Mouse (Mus musculus): ENCODE measurements around the gene A630095N17Rik. TPM values are rescaled to one million over a fixed set of nuclear protein-coding genes. Genes with fewer than 3 reads are reported as not detected.

The A630095N17Rik gene
- not detected in 2 replicates for polyA plus RNA-seq (2012; rRNA removed)

GRCm38 (mm10) chr1:75231664-75232152 lies at the start of gene A630095N17Rik:
TSS of gene A630095N17Rik (minus strand) at chr1:75232102.

GRCm38 (mm10) chr1:75278228-75278627 lies 46.3 kb upstream of the A630095N17Rik start, which contains the start of gene Resp18:
TSS of gene Resp18 (minus strand) at chr1:75278415.

GRCm38 (mm10) chr1:75264091-75264880 lies 32.4 kb upstream of the A630095N17Rik start, which contains the start of gene Ptprn:
TSS of gene Ptprn (minus strand) at chr1:75264502.

GRCm38 (mm10) chr1:75236117-75237050 lies 4.5 kb upstream of the A630095N17Rik start, which contains the start of gene Dnajb2:
TSS of gene Dnajb2 (plus strand) at chr1:75236406.

GRCm38 (mm10) chr1:75219531-75219930 lies 12.4 kb downstream of the A630095N17Rik start, which contains the start of gene Tuba4a:
TSS of gene Tuba4a (minus strand) at chr1:75219865.

GRCm38 (mm10) chr1:75210136-75211087 lies 21.5 kb downstream of the A630095N17Rik start, which contains the start of the genes Glb1l and Stk16:
TSS of gene Glb1l (minus strand) at chr1:75210813.
TSS of gene Stk16 (plus strand) at chr1:75210838.

GRCm38 (mm10) chr1:75191622-75192402 lies 40.1 kb downstream of the A630095N17Rik start, which contains the start of the genes Ankzf1 and Atg9a:
TSS of gene Ankzf1 (plus strand) at chr1:75192151.
TSS of gene Atg9a (minus strand) at chr1:75192196.

GRCm38 (mm10) chr1:75180105-75180590 lies 51.8 kb downstream of the A630095N17Rik start, which contains the start of gene Abcb6:
TSS of gene Abcb6 (minus strand) at chr1:75180392.

Other genes starting within 250 kb of the A630095N17Rik start
- 1.7 and 2.4 TPM in 2 replicates for gene Nhej1, start 106.9 kb downstream of the A630095N17Rik start, polyA plus RNA-seq (2012; rRNA removed)
- gene Slc23a3, start 98.2 kb downstream of the A630095N17Rik start, polyA plus RNA-seq (2012; rRNA removed), result 0.03 and 0.05 TPM in 2 replicates
- gene Cnppd1, start 89.4 kb downstream of the A630095N17Rik start, polyA plus RNA-seq (2012; rRNA removed), result 45.7 and 51.1 TPM in 2 replicates
- 172 and 179 TPM in 2 replicates for gene Retreg2, start 89.3 kb downstream of the A630095N17Rik start, polyA plus RNA-seq (2012; rRNA removed)
- 51.1 and 55.2 TPM in 2 replicates for gene Zfand2b, start 63.5 kb downstream of the A630095N17Rik start, polyA plus RNA-seq (2012; rRNA removed)
- gene Abcb6, start 51.7 kb downstream of the A630095N17Rik start, polyA plus RNA-seq (2012; rRNA removed), result 45.2 and 45.8 TPM in 2 replicates
- 35.3 and 38.8 TPM in 2 replicates for gene Ankzf1, start 40.0 kb downstream of the A630095N17Rik start, polyA plus RNA-seq (2012; rRNA removed)
- 57.0 and 62.6 TPM in 2 replicates for gene Atg9a, start 39.9 kb downstream of the A630095N17Rik start, polyA plus RNA-seq (2012; rRNA removed)
- gene Glb1l, start 21.3 kb downstream of the A630095N17Rik start, polyA plus RNA-seq (2012; rRNA removed), result 35.6 and 40.2 TPM in 2 replicates
- 206 and 218 TPM in 2 replicates for gene Stk16, start 21.3 kb downstream of the A630095N17Rik start, polyA plus RNA-seq (2012; rRNA removed)
- 15.5 and 16.9 TPM in 2 replicates for gene Tuba4a, start 12.2 kb downstream of the A630095N17Rik start, polyA plus RNA-seq (2012; rRNA removed)
- 67.4 and 71.2 TPM in 2 replicates for gene Dnajb2, start 4.3 kb upstream of the A630095N17Rik start, polyA plus RNA-seq (2012; rRNA removed)
- 68.1 and 69.4 TPM in 2 replicates for gene Ptprn, start 32.4 kb upstream of the A630095N17Rik start, polyA plus RNA-seq (2012; rRNA removed)
- gene Resp18, start 46.3 kb upstream of the A630095N17Rik start, polyA plus RNA-seq (2012; rRNA removed), result 141 and 164 TPM in 2 replicates
- 151 and 153 TPM in 2 replicates for gene Dnpep, start 85.9 kb upstream of the A630095N17Rik start, polyA plus RNA-seq (2012; rRNA removed)
- gene Des, start 128.2 kb upstream of the A630095N17Rik start, polyA plus RNA-seq (2012; rRNA removed), result 1.0 and 9.6 TPM in 2 replicates
- 69.0 and 70.9 TPM in 2 replicates for gene Speg, start 143.2 kb upstream of the A630095N17Rik start, polyA plus RNA-seq (2012; rRNA removed)
- gene Gmppa, start 203.8 kb upstream of the A630095N17Rik start, polyA plus RNA-seq (2012; rRNA removed), result 103 and 111 TPM in 2 replicates
- gene Asic4, start 218.3 kb upstream of the A630095N17Rik start, polyA plus RNA-seq (2012; rRNA removed), result 15.3 and 15.9 TPM in 2 replicates
- gene Chpf, start 247.2 kb upstream of the A630095N17Rik start, polyA plus RNA-seq (2012; rRNA removed), result 61.1 and 64.1 TPM in 2 replicates
- 39.7 and 43.7 TPM in 2 replicates for gene Tmem198, start 247.4 kb upstream of the A630095N17Rik start, polyA plus RNA-seq (2012; rRNA removed)